Mouse (Mus musculus) layer of hippocampus, postnatal 36 days (tissue): ENCODE results near the gene Thap12. TPM values are rescaled to one million over a fixed set of nuclear protein-coding genes. Genes with fewer than 3 reads are reported as not detected.

Source experiments
- DNase-seq, 2 experiments: peaks; one replicate each; pipeline ENCODE4 v3.0.0; 2022
- total RNA-seq, 2 experiments: library from RNA; stranded (reverse); gene quantifications; 2 replicates each; pipeline ENCODE4 v1.2.3; 2021

Gene Thap12
- 10 to 100 TPM; 75.9 to 77.2 TPM for total RNA-seq

DNA sequence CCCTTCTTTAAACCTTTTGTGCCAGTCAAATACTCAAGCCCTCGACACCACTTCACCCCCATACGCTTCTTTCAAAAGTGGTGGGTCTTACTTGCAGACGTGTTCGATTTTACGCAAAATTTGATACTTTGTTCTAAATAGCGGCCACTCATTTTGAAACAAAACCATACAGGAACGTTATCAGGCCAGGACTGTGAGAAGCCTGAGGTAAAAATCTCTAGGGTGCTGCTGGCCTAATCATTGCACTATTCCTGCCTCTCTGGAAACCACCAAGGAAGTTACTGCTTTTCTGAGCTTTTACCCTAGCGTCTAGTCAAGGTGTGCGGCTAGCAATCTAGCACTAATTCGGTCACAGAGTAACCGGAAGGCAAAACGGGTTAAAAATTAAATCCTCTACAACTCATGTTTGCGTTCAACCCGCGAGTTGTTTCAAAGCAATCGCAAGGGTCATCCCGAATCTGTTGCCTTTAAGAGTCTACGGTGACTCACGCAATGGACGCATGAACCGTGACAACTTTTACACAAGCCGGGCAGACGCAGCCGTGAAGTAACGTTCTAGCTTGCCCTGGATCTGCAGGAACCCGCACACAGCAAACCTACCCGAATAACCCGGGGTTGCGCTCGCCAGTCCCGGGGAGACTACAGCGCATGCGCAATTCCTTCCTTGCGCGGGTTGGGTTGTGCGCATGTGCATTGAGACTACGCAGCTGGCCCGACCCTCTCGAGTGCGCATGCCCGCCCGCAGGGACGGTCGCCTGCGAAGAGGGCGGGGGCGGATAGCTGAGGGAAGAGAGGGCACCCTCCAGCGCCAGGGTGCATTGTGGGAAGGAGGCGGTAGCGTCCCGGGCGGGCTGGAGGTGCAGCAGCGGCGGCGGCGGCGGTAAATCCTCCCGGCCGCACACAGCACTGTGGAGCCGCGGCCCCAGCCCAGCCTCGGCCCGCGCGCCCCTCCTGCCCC, at the start of gene Thap12:
Thap12 (plus strand) TSS at position 821 of the 958 bp plus-strand sequence.
- peak; percentile 99 to 100 for DNase-seq

DNA sequence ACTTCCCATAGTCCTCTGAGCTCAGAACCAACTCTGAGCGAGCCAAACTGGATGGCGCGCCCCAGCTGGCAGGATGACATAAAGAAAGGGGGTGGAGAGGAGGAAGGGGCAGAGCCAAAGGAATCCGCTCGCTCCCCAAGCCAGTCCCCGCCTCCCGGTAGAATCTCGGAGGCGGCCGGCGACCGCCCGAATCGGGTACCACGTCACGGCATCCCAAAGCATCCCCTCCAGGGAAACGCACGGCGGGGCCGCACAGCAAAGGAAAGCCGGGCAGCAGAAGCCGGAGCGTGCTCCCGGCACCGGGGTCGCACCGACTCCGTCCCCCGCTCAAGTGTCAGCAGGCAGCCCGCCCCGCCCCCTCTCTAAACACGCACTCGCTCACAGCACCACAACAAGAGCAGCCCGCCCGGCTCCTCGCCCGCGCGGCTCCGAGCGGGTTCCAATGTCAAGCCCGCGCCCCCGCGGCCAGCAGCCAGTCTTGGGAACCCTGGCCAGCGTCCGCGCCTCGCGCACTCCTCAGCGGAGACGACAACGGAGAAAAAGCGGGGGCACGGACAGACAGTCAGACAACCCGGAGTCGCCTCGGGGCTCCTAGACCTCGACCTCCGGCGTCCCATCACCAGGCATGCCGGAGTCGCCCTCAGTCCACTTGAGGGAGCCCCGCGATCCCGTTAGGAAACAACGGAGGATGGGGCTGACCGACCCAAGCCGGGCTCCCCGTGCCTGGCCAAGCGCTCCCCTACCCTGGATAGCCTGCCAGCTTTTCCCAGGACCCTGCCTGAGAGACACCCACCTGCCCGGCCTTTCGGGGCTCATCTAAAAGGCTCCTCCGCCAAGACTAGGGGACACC, 47.0 kb upstream of the Thap12 start:
- peak; percentile 83 for DNase-seq

DNA sequence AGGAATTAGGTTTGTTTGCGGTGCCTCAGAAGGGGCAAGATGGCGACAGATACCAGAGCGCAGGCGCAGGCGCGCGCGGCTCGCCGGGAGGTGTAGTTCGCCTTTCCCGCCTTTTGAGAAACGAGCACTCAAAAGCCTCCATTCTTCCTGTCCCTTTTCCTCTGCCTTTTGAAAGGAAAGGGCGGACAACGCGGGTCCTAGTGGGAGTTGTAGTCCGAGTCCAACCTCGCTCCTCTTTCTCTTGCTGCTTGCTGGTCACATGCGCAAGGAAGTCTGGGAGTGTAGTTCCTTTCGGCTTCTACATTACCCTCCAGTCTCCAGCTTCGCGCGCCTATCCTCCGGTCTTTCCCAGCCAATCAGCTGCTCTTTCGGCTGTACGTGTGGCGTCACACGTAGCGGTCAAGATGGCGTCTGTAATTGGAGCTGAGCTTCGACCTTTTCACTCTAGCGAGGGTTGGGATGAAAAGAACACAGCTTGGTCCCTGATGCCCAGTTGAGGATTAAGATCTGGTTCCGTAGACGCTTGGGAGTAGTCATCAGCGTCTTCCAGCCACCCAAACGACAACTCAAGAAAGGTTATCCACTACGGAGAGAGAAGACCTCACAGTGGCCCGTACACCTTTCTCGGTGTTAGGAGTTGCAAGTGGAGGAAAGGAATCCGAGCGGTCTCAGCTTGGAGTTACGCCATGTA, 46.2 kb upstream of the Thap12 start, which contains the start of gene Emsy:
Emsy (minus strand) TSS at position 253 of the 691 bp plus-strand sequence.
- DNase-seq, result peak; percentile 96

DNA sequence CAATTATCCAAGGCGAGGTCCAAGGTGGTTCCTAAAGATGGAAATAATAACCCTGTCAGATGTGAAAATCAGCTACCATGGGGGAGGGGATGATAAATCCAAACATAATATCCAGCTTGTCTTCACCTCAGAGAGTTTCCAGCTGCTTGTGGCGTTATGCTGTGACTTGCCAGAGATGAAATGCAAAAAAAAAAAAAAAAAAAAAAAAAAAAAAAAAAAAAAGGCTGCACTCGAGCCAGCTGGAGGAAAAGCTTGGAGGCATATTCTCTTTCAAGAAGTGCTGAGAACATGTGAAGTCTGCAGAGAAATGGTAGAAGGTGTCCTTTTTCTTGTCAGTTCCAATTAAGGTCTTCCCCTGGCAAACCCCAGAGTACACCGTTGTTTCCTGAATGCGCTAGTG, 37.7 kb upstream of the Thap12 start:
- no peak for DNase-seq

DNA sequence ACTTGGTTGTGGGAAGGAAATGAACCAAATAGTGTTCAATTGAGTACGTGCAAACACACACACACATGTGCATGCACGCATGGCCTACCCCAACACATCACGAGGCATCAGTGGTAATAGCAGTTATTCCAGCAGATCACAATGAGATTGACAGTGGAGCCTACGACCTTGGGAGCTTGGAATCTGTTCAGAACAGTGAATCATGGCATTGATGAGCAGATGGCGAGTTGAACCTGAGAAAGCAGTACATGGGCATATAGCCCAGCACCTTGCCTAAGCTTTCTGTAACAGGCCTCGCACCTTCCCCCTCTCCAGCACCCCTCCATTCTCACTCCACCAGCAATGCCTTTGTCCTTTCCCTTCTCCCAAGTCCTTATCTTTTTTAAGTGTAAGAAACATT, 37.2 kb upstream of the Thap12 start:
- DNase-seq, result no peak

DNA sequence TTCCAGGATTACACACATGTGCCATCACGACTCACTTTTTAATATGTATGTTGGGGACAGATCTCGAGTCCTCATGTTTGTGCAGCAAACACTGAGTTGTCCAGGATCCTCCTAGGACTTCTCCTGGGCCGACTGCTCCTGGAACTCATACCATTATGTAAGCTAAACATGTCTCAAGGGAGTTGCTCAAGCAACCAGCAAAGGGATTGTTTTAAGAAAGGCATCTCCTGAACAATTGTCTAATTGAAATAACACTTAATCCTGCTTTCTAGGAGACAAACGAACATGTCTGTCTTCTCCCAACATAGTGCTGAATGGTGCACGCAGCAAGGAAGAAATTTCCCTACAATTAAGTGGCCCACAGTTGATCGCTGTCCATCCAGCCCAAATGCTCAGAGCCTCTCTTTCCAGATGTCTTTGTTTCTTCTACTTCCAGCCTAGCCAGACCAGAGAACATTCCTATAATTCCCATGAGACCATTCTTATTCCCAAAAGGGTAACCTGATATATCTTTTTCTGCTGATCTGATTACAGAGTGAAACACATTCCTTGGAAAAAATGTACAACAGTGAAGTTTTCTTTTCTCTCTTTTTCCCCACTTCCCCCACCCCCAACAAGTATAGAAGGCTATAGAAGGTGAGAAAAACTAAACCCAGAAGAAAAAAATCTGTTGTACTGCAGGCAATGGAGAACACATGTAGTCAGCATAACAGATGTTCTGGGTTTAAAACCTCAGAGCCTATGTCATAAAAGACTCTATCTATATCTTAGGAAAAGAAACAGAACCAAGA, 34.8 kb upstream of the Thap12 start:
- DNase-seq, result no peak

DNA sequence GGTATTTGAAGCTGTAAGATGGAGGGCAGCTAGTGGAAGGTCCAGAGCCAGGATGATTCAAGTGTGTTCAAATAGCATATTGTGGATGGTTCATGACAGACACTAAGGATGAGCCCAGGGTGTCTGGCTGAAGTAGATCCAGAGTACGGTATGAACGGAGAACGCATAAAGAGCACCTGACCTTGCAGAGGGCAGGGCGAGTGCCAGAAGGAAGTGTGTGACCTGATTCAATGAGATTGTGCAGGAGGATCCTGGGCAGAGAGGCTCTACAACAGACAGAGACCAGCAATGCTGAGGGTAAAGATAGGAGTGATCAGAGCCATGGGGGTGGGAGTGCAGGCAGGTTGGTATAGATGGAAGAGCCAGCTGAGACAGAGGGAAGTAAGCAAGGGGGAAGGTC, 32.1 kb upstream of the Thap12 start:
- DNase-seq, result no peak

DNA sequence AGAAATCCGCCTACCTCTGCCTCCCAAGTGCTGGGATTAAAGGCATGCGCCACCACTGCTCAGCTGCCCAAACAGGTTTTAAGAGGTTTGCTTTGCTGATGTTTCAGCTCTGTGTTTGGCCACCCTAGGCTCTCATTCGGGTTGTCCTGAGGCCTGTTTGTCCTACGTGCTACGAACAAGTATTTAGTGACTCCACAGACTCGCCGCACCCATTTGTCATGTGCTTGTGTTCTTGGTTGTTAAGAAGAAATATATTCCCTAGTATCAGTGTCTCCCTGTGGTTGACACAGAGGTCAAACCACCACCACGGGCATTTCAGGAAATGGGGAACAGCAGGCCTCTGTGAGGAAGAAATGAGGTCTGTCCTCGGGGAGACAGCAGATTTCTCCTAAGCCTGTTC, 31.5 kb upstream of the Thap12 start:
- no peak for DNase-seq

DNA sequence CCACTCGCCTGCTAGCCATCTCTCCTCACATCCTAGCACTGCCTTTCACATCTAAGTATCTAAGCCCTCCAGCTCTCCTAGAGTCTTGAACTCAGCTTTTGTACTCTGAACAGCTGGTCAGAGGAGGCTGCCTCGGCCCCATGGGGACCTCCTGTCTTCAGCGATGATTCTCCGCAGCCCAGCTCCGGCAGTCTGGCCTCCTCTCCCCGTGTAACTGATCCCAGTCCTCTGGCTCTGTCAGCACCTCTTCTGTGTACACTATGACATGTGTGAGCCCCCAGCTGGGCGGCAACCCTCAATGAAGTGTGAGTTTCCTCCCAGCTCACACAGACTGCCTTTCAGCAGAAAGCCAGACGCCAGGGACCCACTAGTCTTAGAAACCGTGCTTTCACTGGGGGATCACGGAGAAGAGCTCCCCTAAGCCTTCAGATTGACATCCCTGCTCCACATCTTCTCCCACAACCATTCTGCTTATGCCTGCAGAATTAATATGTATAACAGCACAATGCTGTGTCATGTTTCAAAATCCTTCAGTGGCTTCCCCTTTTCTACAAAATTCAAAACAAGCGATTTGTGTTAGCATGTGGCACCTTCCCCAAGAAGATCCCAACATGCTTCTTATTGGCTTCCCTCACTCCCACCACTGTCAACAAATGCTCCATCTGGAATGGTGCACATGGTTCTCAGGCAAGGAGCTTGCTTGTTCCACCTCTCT, 30.5 kb upstream of the Thap12 start:
- DNase-seq, result peak in 1 of 2 experiments; percentile 21

DNA sequence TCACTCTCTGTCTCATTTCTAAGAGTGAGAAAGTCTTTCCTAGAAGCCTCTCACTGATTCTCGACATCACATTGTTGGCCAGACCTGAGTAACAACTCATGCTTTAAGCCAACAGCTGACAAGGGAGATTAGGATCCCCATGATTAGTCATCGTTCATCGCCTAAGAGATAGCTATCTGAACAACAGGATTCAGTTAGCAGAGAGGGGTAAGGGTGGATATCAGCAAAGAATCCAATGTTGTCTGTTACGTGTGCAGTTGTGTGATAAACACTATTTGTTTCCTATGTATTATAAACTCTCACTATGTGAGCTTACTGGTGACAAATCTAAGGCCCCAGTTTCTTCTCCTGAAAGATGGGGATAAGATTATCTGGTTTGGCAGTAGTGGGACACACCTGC, 28.6 kb upstream of the Thap12 start:
- no peak for DNase-seq

DNA sequence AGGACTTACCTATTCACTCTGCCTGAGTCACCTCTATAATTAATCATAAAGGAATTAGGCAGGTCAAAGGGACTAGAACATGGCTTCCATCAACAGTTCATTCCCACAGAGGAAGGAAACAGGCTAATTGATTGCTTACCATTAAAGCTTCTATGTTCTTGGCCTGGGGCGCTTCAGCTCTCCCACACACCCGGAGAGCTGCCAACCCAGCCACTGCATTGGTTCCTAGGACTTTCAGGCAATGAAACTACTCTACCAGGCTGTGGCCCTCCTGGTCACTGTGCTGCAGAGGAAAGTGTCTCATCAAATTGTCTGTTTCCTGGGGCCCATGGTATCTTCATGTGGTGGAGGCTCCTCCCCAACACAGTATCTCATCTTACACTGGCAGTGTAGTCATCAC, 25.4 kb upstream of the Thap12 start:
- no peak for DNase-seq

DNA sequence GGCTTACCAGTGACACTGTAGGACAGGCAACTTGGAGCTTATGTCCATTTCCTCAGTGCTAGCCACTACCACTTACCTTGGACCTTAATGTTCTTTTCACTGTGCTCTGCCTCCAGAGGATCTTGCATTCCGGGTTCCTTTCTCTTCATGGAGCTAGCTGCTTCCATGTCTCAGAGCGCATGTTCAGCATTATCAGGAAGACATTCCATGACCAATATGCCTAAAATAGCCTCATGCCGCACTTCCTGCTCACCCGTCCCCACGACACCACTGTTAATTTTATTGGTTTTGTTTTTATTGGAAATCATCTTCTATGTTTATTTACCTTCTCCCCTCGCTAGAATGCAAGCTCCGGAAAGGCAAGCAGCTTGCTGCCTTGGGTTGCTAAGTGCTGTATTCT, 24.5 kb upstream of the Thap12 start:
- no peak for DNase-seq

DNA sequence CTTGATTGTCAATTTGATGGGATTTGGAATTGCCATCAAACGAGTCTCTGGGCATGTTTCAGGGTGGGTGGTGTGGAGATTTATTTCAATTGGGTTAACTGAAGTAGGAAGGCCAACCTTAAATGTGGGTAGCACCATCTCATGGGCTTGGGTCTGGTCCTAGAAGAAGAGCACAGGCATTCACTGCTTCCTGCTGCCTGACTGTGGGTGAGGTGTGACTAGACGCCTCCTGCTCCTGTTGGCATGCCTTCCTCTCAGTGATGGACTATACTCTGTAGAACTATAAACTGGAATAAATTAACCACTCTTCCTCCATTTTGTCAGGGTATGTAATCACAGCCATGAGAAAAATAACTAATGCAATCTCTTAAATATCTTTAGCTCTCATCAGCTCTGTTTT, 22.2 kb upstream of the Thap12 start:
- no peak for DNase-seq

DNA sequence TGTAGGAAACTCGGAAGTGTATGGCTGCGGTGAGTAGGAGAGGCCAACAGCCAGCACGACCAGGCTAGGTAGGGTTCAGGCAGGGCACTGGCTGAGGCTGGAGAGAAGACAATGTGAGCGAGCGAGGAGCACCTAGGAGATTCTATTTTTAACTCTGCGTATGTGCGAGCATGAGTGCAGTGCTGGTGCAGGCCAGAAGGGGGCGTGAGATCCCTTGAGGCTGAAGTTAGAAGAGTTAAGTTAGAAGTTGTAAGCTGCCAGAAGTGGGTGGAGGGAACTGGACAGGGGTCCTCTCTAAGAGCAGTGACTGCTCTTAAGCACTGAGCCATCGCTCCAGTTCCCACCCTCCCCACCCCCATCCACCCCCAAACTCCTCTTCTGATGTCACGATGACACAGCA, 20.1 kb upstream of the Thap12 start:
- DNase-seq, result no peak

DNA sequence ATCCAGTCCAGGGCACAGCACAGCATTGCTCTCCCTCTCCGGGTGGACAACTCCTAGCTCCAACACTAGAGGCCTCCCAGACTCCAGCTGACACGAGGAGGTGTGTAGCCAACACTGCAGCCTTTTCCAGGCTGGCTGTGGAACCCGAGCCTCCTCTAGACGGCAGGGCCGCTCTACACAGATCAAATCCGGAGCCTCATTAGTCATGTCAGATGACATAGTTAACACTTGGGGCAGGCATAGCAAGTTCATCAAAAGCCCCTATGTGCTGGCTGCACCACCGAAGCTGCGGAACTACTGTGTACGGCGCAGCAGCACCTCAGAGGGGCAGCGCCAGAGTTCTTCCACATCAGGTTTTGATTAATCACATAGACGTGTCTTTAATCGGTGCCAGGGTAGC, 17.0 kb upstream of the Thap12 start:
- no peak for DNase-seq

DNA sequence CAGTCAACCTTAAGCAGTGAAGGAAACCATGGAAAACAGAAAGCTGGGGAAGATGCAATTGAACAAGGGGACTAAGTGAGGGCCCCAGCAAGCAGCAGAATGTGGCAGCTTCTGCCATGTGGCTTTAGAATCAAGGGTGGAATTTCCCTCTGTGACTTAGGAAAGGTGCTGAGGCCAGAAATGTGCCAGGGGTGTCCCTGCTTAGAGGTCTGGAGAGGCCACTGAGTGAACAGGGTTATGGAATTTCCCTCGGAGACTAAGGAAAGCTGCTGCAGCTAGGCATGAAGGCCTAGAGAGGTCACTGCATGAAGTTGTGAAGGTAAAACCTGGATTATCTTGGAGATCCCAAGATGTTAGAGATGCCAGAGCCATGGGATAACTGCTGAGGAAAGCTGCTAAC, 12.8 kb upstream of the Thap12 start:
- DNase-seq, result no peak

DNA sequence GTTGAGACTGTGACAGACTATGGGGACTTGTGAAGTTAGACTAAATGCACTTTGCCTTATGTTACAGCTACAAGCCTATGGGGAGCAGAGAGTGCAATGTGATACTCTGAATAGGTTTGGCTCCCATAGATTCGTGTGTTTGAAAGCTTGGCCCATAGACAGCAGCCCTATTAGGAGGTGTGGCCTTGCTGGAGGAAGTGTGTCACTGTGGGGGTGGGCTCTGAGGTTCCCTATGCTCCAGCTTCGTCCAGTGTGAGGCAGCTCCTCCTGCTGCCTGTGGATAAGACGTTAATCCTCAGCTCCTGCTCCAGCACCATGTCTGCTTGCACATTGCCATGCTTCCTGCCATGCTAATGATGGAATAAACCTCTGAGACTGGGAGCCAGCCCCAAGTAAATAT, 12.1 kb upstream of the Thap12 start:
- DNase-seq, result no peak

DNA sequence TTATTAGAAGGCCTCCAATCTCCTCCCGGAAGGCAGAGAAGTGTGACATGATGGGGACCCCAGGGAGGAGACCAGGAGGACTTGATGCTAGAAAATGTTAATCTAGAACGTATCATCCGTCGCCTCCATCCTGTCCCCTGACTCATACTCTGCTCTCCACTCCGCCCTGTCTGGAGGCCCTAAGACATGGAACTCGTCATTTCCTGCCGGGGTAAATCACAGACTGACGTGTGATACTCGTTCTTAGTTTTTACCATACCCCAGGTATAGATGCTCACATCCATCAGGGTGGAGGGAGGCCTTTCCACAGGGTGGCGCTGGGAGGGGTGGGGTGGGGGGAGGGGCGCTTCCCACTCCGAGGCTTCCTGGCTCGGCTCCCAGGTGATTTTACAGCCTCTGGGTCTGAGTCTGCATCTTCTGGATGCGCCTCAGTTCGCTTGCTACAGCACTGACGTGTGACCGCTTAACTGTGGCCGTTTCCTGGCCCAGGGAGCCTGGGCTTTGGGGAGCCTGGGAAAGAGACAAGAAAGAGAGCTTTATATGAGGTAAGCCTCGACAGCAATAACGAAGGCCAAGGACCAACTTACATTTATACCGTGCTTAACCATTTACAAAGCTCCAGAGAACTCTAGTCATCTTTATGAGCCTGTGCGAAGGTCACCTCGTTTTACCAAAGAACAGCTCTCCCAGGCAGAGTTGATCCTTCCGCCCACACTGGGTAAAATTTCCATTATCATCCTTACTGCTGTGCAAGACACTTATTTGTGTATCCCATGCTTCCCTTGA, 9.9 kb upstream of the Thap12 start:
- no peak for DNase-seq

DNA sequence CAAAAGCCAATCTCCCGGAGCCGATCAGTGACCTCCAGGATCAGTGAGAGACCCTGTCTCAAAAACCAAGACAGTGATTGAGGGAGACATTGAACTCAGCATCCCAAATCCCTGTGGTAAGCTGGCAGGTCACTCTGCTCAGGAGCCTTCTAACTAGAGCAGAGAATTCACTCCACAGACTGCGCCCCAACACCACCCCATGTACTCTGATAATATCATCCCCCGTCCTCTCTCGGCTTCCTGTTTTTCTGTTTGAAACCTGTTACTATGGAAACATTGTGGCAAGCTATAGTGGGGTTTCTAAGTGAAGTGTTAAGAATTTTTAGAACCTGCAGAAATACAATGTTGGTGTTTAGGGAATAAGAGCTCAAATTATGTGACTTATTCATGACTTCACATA, 8.9 kb upstream of the Thap12 start:
- DNase-seq, result no peak

DNA sequence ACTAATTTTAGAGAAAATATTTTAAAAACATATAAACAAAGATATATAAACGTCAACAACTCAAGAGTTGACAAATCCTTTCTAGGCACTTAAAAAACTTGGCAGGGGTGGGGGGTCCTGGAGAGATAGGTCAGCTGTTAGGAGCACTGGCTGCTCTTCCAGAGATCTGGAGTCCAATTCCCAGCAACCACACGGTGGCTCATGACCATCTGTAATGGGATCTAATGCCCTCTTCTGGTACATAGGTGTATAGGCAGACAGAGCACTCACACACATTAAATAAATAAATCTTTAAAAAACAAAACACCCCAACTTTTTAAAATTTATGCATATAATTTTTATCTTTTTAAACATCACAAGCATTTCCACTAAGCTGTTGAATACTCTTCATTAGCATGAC, 5.4 kb upstream of the Thap12 start:
- no peak for DNase-seq
